Mouse (Mus musculus): Measurements from ENCODE around the gene Nudt6. TPM values are rescaled to one million over a fixed set of nuclear protein-coding genes. Genes with fewer than 3 reads are reported as not detected.

Nudt6 gene
- total RNA-seq, 1 experiment from 2014 or later, result 28.1 TPM

DNA sequence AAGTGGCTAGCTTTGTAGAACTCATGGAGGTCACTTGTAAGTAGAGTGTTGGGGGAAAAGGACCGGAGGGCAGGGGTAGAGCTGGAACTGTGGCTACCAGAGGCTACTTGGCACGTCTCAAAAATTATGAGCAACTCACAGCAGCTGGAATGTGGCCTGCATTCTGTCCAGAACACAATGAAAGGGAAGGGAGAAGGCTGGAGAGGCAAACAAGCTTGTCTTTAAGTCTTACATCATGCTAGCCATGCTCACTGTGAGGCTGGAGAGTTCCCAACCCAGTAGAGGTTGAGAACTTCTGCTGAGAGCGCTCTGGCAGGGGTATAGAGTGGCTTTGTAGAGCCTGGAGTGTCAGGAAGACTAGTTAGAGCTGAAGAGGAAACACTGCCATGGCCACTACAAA, 22.4 kb downstream of the Nudt6 start:
- no peak for ATAC-seq (replicated peaks in 1 of 2; ENCODE audit: insufficient read depth in 1 of 2, low FRiP score in 2 of 2, low TSS enrichment in 1 of 2, low read depth in 1 of 2, poor library complexity in 2 of 2, severe bottlenecking in 2 of 2)

DNA sequence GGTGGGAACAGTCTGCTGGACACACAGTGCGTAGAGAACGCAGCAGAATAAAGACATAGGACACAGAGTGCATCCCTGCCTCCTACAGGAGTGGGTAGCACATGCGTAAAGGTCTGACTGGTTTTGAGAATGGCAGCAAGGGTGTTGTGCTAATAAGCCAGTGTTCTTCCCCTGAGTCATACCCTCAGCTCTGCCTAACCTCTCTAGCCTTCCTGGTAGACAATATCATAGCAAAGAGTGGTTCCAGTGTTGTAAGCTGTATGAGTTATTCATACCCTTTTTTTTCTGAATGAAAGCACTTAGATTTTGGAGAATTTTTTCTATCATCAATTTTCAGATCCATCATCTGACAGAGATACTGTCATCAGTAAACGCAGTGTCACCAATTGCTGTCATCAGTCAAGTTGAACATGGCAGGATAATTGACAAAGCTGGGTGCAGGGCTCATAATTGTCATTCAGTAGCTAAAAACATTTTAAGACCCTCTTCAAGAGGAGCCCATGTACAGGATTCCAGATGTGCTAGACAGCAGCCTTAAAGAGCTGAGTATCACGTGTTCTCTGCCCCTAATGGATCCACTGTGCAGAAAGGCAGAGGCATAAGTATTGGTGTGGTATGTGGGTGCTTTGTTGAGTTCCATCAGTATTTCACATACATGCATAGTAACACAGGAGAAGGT, 22.9 kb downstream of the Nudt6 start:
- no peak for ATAC-seq (replicated peaks in 1 of 2; ENCODE audit: insufficient read depth in 1 of 2, low FRiP score in 2 of 2, low TSS enrichment in 1 of 2, low read depth in 1 of 2, poor library complexity in 2 of 2, severe bottlenecking in 2 of 2)

DNA sequence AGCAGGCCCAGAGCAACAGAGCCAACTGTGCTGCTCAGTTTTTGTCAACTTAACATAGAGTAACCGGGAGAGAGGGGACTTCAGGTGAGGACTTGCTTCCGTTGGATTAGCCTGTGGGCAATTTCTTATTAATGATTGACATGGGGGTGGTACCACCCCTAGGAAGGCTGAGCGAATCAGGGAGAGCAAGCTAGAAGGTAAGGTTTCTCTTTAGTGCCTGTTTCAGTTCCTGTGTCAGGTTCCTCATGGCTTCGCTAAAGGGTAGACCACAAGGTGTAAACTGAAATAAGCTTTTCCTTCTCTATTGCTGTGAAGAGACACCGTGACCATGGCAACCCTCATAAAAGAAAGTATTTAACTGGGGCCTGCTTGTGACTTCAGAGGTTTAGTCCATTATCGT, 32.7 kb downstream of the Nudt6 start:
- ATAC-seq (replicated peaks in 1 of 2; ENCODE audit: insufficient read depth in 1 of 2, low FRiP score in 2 of 2, low TSS enrichment in 1 of 2, low read depth in 1 of 2, poor library complexity in 2 of 2, severe bottlenecking in 2 of 2), result no peak

DNA sequence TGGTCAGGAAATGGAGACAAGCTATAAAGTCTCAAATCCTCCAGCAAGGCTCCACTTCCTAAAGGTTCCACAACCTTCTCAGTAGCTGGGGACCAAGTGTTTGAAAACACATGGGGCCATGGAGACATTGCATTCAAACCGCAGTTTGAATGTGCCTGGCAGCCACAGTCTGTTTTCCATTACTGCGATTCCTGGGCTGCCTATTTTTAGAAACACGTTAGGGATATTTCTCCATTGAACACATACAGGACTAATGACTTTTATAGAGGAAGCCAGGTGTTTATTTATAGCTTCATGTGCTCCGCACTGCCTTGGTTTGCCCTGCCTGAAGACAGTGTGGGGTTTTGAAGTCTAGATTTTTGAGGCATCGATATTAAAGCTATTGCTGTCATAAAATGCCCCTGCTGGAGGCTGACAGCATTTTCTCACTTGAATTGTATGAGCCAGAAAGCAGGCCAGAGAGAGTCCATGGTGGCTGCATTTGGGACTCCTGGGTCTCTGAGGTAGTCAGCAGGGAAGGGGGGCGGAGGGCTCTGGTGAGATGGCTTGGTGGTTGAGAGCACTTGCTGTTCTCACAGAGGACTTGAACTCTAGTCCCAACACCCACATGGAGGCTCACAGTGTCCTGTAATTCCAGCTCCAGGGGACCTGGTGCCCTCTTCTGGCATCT, 36.8 kb downstream of the Nudt6 start:
- no peak for ATAC-seq (replicated peaks in 1 of 2; ENCODE audit: insufficient read depth in 1 of 2, low FRiP score in 2 of 2, low TSS enrichment in 1 of 2, low read depth in 1 of 2, poor library complexity in 2 of 2, severe bottlenecking in 2 of 2)

DNA sequence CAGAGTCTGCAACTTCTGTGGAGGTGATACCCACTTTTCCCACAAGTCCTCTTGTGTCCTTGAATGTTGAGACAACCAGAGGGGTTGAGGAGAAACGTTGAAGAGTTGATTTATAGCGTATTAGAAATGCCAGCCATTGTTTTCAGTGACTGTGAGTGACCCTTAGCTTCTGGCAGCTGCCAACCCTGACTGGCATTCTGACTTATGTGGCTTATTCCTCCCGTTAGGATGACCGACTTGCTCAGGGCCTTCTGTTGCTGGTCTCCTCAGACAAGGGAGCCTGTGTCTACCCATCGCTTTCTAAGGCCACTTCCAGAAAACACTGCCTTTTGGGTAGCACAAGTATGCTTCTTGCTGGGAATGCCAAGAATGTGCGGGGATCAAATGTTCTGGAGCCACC, 38.6 kb downstream of the Nudt6 start:
- ATAC-seq (replicated peaks in 1 of 2; ENCODE audit: insufficient read depth in 1 of 2, low FRiP score in 2 of 2, low TSS enrichment in 1 of 2, low read depth in 1 of 2, poor library complexity in 2 of 2, severe bottlenecking in 2 of 2), result no peak

DNA sequence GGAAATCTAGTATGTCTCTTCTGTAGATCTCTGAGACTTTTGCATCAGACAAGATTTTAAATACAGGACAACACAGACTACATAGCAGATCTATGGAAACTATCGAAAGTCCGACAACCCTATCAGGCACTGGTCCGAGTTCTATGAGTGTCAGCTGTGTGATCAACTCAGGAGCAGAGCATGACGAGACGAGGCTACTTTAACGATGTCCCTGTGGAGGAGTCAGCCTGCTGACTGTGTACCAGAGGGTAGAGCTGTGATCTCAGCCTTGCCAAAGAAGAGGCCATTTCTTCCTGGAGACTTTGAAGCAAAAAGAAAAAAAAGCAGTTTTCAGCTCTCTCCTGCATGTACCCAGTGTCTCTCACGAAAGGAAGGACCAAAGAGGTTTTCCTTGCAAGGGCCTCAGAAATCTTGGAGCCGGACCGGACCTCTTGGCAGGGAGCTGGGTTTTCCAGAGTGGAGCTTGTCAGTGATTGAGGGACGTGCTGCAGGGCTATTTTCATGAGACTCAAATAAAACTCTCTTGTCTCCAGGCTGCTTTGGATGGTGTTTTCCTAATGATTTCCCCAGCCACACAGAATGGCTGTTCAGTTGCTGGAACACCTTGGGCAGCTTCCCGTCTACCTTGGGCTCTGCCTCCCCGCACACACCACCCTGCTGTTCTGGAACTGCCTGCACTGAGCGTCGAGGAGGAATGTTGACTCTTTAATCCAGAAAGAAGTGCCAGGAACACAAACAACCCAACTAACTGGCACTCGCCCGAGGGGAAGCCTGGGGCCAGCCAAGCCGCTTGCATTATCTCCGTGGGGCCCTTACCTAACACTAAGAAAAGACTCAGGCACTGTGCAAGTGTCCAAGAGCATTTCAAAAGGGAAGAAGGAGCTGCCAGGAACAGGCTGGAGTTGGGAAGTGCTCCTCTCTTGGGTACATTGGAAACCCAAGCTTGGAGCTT, 39.8 kb downstream of the Nudt6 start:
- no peak for ATAC-seq (replicated peaks in 1 of 2; ENCODE audit: insufficient read depth in 1 of 2, low FRiP score in 2 of 2, low TSS enrichment in 1 of 2, low read depth in 1 of 2, poor library complexity in 2 of 2, severe bottlenecking in 2 of 2)

DNA sequence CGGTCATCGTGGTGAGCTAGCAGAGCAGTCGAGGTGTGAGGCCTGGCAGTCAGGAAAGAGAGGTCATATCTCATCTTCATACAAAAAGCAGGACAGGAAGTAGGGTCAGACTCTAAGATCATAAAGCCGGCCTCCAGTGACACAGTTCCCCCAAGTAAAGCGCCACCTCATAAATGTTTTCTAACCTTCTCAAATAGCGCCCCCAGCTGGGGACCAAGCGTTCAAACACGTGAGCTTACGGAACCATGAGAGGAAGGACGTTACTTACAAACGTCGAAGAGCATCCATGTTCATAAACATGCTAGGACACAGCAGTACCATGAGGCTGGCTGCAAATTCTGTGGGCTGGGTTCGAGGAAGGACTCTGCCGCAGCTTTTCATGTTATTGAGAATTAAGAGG, 40.8 kb downstream of the Nudt6 start:
- ATAC-seq (replicated peaks in 1 of 2; ENCODE audit: insufficient read depth in 1 of 2, low FRiP score in 2 of 2, low TSS enrichment in 1 of 2, low read depth in 1 of 2, poor library complexity in 2 of 2, severe bottlenecking in 2 of 2), result no peak

DNA sequence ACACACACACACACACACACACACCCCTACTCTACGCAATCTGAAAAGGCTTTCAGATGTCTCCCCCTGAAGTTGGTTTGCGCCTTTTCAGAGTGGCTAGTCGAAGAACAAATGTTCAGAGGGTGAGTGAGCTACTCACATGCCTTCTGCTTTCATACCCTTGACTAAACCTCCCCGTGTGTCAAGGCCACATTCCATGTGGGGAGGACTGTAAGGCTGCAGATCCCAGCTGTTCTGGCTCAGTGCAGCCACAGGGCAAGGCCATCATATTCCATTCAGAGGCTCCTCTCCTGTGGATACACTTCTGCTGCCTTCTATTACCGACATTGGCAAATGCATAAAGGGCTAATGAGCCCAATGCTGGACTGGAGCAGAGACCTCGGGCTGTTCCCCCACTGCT, 41.6 kb downstream of the Nudt6 start:
- ATAC-seq (replicated peaks in 1 of 2; ENCODE audit: insufficient read depth in 1 of 2, low FRiP score in 2 of 2, low TSS enrichment in 1 of 2, low read depth in 1 of 2, poor library complexity in 2 of 2, severe bottlenecking in 2 of 2), result no peak

DNA sequence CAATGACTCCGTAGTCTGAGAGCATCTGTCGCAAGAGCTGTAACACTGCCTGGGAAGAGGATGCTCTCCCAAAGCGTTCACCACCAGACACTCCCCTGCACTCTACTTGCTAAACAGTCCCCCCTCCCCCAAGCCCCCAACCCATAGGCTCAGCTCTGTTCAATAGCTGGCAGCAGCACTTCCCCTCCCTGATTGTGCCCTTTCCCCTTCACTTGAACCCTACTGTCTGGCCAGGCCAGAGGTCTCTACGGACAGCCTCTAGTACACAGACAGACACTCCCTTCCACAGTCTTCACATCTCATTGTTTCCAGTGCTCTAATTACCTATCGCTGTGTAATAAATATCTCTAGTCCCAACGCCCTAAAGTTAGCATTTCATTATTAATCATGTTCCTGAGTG, 42.1 kb downstream of the Nudt6 start:
- ATAC-seq (replicated peaks in 1 of 2; ENCODE audit: insufficient read depth in 1 of 2, low FRiP score in 2 of 2, low TSS enrichment in 1 of 2, low read depth in 1 of 2, poor library complexity in 2 of 2, severe bottlenecking in 2 of 2), result no peak

DNA sequence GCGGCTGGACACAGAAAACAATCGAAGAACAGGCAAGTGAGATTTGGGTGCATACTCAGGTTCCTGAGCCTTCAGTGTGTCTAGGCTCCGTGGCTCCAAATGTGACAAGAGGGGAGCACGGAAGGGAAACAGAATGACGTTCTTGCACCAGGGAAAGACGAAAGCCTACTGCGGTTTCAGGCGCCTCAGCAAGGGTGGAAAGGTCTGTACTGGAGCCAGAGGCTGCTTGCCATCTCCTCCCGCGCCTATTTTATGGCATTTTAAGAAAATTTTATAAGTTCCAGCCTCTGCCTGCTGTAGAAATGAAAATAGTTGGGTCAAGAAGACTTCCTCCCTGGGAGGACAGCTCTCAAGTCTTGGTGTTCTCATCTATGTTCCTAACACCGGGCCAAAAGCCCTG, 46.3 kb downstream of the Nudt6 start:
- ATAC-seq (replicated peaks in 1 of 2; ENCODE audit: insufficient read depth in 1 of 2, low FRiP score in 2 of 2, low TSS enrichment in 1 of 2, low read depth in 1 of 2, poor library complexity in 2 of 2, severe bottlenecking in 2 of 2), result no peak

DNA sequence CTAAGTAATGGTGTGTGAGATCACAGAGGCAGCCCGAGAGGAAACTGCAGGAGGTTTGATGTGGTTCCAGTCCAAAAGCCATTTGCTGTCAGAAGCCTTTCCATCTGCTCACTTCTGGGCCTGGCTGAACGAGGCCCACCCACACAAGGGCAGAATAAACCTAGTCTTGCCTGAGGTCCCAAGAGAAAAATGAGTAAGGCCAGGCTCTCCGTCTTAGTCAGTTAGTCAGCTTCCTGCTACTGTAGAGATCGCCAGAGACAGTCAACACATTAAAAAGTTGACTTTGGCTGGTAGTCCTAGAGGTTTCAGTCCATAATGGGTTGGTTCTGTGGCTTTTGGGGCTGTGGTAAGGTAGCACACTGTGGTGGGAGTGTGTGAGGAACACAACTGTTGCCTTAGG, 49.6 kb downstream of the Nudt6 start:
- ATAC-seq (replicated peaks in 1 of 2; ENCODE audit: insufficient read depth in 1 of 2, low FRiP score in 2 of 2, low TSS enrichment in 1 of 2, low read depth in 1 of 2, poor library complexity in 2 of 2, severe bottlenecking in 2 of 2), result no peak

DNA sequence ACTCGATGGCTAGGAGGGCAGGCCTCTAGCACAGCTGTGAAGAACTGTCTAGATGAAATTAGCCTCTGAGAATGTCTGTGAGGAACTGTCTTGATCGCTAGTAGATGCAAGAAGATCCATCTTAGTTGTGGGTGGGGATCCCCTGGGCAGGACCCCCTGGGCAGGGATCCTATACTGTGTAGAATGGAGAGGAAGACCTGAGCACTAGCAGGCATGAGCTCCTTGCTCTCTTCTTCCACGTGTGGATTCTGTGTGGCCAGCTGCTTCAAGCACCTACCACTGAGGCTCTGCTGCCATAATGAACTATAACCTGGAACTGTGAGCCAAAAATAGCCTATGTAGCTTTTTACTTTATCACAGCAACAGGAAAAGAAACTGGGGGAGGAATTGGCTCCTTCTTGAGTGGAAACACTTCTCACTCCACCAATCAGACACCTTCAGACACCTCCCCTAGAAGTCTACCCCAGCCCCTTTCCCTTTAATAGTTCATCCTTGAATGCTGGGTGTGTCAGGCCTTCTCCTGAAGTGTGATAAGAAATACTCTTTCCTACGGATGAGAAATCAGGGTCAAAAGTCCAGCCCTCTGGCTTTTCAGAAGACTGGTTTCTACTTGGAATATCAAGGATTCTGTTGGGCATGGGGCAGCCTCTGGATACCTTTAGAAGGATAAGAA, 53.5 kb downstream of the Nudt6 start:
- no peak for ATAC-seq (replicated peaks in 1 of 2; ENCODE audit: insufficient read depth in 1 of 2, low FRiP score in 2 of 2, low TSS enrichment in 1 of 2, low read depth in 1 of 2, poor library complexity in 2 of 2, severe bottlenecking in 2 of 2)

DNA sequence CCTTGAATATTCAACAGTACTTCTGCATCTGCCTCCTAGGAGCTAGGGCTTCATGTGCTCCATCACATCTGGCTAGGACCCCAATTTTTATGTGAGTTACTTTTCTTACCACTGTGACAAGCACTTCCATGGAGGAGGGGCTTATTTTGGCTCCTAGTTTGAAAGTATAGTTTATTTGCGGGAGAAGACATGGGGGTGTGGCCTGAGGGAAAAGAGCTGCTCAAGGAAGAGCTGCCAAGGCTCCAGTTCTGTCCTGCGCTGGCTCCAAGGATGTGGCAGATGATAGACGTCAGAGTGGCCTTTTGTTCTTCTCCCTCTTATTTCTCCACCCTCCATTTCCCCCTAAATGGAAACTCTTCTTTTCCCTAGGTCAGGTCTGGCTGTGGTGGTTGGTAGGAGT, 54.0 kb downstream of the Nudt6 start:
- no peak for ATAC-seq (replicated peaks in 1 of 2; ENCODE audit: insufficient read depth in 1 of 2, low FRiP score in 2 of 2, low TSS enrichment in 1 of 2, low read depth in 1 of 2, poor library complexity in 2 of 2, severe bottlenecking in 2 of 2)

DNA sequence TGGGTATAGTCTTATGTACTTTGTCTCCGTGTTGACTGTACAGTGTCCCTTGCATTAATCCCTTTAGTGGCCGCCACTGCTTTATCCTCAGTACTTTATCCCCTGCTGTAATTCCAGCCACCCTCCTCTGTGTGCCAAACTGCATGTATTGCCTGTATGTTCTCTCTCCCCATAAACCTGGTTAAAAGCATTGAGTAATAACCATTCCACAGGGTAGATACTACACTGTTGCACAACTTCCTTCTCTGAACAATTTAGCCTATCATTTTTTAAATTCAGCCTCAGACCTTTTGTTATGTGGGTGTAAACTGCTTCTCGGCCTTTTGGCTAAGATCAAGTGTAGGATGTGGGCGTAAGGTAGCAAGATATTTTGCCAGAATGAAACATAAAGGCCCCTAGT, 54.9 kb downstream of the Nudt6 start:
- ATAC-seq (replicated peaks in 1 of 2; ENCODE audit: insufficient read depth in 1 of 2, low FRiP score in 2 of 2, low TSS enrichment in 1 of 2, low read depth in 1 of 2, poor library complexity in 2 of 2, severe bottlenecking in 2 of 2), result no peak

DNA sequence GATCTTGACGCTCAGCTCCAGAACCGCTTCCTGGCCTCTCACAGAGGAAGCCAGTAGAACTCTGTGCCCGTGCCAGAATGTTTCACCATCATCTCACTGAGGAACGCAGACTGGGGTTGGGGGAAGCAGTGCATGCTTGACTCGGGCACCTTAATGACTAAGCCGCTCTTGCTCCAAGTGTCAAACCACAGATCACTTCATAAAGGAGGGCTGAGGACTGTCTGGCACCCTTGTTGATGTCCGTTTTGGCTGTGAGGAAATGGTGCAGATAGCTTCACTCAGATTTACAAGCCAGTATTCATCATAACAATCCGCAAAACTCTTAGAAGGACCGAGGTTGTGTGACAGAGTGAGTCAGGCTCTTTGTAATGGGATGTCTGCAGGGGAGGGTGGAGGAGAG, 59.3 kb downstream of the Nudt6 start:
- ATAC-seq (replicated peaks in 1 of 2; ENCODE audit: insufficient read depth in 1 of 2, low FRiP score in 2 of 2, low TSS enrichment in 1 of 2, low read depth in 1 of 2, poor library complexity in 2 of 2, severe bottlenecking in 2 of 2), result peak; percentile 45 to 74; a peak in 3 of 4 replicates

Data from hematopoietic stem cell, adult 5-6 weeks (primary cell).